Mouse (Mus musculus) heart, adult 11 months (tissue): ENCODE measurements at regions not wholly inside any gene's neighbourhood (a gene's known extent, or its start where the extent isn't known, plus 50 kb on each side); places are given as distances from the start of the nearest gene placed in this dataset.
A peak's percentile ranks its signal among the peaks of the same experiment; 100 is the strongest.

Experiments
- DNase-seq: peaks from one replicate; pipeline ENCODE4 v3.0.0; 2022

DNA sequence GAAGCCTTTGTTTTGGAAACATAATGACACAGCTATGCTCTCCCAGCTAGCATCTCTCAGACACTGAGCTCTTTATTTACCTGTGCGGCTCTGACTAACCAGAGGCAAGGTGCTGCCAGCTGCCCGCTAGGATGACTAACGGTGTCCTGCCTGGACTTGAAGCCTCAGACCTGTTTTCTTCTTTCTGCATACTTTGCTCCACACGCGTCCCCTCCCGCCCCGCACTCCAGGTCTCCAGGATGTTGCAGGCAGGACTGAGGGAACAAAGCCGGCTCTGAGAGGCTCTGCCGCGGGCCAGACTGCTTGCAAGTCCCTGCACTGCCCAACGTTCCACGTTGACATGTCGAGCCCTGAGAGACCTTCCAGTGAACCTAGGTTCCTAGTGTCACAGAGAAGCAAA, 106.2 kb upstream of the Efcab1 start:
- DNase-seq, result peak; percentile 87

DNA sequence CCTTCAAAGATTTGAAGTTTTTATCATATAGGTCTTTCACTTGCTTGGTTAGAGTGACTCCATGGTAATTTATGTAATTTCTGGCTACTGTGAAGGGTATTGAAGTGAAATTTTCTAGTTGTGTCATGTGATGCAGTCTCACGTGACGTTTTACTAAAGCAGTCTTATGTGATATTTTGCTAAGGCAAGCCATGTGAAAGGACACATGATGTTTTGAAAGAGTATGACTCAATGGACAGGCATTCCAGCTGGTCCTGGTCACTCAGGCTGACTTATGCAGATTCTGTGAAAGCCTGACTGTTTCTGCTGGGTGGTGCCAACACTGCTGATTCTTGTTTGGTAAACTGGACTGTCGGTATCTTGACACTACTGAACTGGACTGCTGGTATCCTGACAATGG, 79.4 kb upstream of the Efcab1 start:
- peak; percentile 90 for DNase-seq

DNA sequence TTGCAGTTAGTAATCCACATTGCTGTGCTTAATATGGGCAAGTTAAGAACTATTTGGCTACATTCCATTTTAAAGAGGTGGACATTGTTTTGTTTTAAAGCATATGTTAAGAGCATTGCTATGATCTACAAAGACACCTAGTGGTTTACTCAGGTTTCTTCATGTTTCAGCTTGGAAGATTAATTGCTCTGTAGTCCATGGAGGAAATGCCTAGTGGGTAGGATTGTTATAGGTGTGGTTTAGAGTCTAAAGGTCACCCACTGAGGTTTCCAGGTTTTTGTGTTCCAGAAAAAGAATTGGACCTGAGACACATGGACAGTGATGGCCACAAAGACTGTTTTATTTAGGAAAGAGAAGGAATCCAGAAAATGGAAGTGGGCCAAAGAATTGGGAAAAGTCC, 65.6 kb upstream of the Efcab1 start:
- DNase-seq, result no peak
